Mouse (Mus musculus) cerebellum, adult 18-20 months (tissue): Measurements from ENCODE around the gene Idh1.

ENCODE experiments used
- DNase-seq, 2 experiments: peaks; one replicate each; pipeline ENCODE4 v3.0.0; 2021

Gene Idh1

GRCm38 (mm10) chr1:65112031-65112806 lies 74.1 kb downstream of the Idh1 start:
- DNase-seq: peak; percentile 67 to 76

- DNase-seq: no peak
Measured at GRCm38 (mm10) chr1:65109756-65110435, 76.4 kb downstream of the Idh1 start.

GRCm38 (mm10) chr1:65109196-65109595 lies 77.1 kb downstream of the Idh1 start:
- no peak for DNase-seq
